Mouse (Mus musculus): ENCODE measurements at regions not wholly inside any gene's neighbourhood (a gene's known extent, or its start where the extent isn't known, plus 50 kb on each side); places are given as distances from the start of the nearest gene placed in this dataset.

DNA sequence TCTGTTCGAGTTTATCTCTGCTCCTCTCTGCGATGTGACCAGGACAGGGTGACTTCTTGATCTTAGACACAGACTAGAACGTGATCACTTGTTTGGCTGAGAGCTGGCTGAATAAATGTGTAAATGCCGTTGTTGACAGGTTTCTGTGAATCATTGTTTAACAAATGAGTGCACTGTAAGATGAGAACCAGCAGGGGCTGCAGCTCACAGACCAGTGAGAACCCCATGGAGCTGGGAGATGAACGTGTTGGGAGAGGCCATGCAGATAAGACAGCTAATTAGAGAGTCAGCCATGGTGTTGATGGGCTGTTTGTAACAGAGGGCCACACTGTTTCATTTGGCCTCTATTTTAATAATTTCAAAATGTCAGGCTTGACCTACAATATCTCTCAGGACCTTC lies 171.1 kb upstream of the Tas2r119 start:
- TF ChIP-seq POLR2A (IDR thresholded peaks at IDR 0.05; ENCODE audit: insufficient read depth, low read length) = no peak
- TF ChIP-seq CTCF (IDR thresholded peaks at IDR 0.05; ENCODE audit: low read depth, low read length) = no peak
